Mouse (Mus musculus): Measurements from ENCODE around the gene Irf2bp1. TPM values are rescaled to one million over a fixed set of nuclear protein-coding genes. Genes with fewer than 3 reads are reported as not detected.

The Irf2bp1 gene
- total RNA-seq, 2 experiments from 2014 or later = 3.3 to 4.6 TPM

Other genes with a start within 250 kb of the Irf2bp1 start
- not detected in 2 replicates for gene Psg19, start 205.5 kb upstream of the Irf2bp1 start, total RNA-seq (2015; ENCODE audit: low replicate concordance)
- not detected in 2 replicates for gene Psg19, start 205.5 kb upstream of the Irf2bp1 start, total RNA-seq (2017; ENCODE audit: low replicate concordance)
- not detected in 2 replicates for gene Psg17, start 182.4 kb upstream of the Irf2bp1 start, total RNA-seq (2015; ENCODE audit: low replicate concordance)
- gene Psg17, start 182.4 kb upstream of the Irf2bp1 start, total RNA-seq (2017; ENCODE audit: low replicate concordance) = not detected in 2 replicates
- gene Mill2, start 164.1 kb upstream of the Irf2bp1 start, total RNA-seq (2015; ENCODE audit: low replicate concordance) = 2.9 TPM in 1 of 2 replicates, not detected in the other
- gene Mill2, start 164.1 kb upstream of the Irf2bp1 start, total RNA-seq (2017; ENCODE audit: low replicate concordance) = not detected in 2 replicates
- 151 and 220 TPM in 2 replicates for gene Pglyrp1, start 132.7 kb upstream of the Irf2bp1 start, total RNA-seq (2015; ENCODE audit: low replicate concordance)
- 10.8 and 18.9 TPM in 2 replicates for gene Pglyrp1, start 132.7 kb upstream of the Irf2bp1 start, total RNA-seq (2017; ENCODE audit: low replicate concordance)
- 10.1 and 19.8 TPM in 2 replicates for gene Ccdc61, start 93.6 kb upstream of the Irf2bp1 start, total RNA-seq (2015; ENCODE audit: low replicate concordance)
- gene Ccdc61, start 93.6 kb upstream of the Irf2bp1 start, total RNA-seq (2017; ENCODE audit: low replicate concordance) = 1.7 and 4.6 TPM in 2 replicates
- not detected in 2 replicates for gene Nova2, start 78.2 kb upstream of the Irf2bp1 start, total RNA-seq (2015; ENCODE audit: low replicate concordance)
- not detected in 2 replicates for gene Nova2, start 78.2 kb upstream of the Irf2bp1 start, total RNA-seq (2017; ENCODE audit: low replicate concordance)
- gene Nanos2, start 16.6 kb upstream of the Irf2bp1 start, total RNA-seq (2015; ENCODE audit: low replicate concordance) = not detected in 2 replicates
- not detected in 2 replicates for gene Nanos2, start 16.6 kb upstream of the Irf2bp1 start, total RNA-seq (2017; ENCODE audit: low replicate concordance)
- not detected in 2 replicates for gene Mypop, start 12.8 kb upstream of the Irf2bp1 start, total RNA-seq (2015; ENCODE audit: low replicate concordance)
- gene Mypop, start 12.8 kb upstream of the Irf2bp1 start, total RNA-seq (2017; ENCODE audit: low replicate concordance) = not detected in 2 replicates
- gene Foxa3, start 19.5 kb downstream of the Irf2bp1 start, total RNA-seq (2015; ENCODE audit: low replicate concordance) = not detected in 2 replicates
- gene Foxa3, start 19.5 kb downstream of the Irf2bp1 start, total RNA-seq (2017; ENCODE audit: low replicate concordance) = not detected in 2 replicates
- 42.8 and 51.5 TPM in 2 replicates for gene Sympk, start 20.3 kb downstream of the Irf2bp1 start, total RNA-seq (2015; ENCODE audit: low replicate concordance)
- gene Sympk, start 20.3 kb downstream of the Irf2bp1 start, total RNA-seq (2017; ENCODE audit: low replicate concordance) = 37.7 and 52.8 TPM in 2 replicates
- not detected in 2 replicates for gene Rsph6a, start 50.6 kb downstream of the Irf2bp1 start, total RNA-seq (2015; ENCODE audit: low replicate concordance)
- not detected in 2 replicates for gene Rsph6a, start 50.6 kb downstream of the Irf2bp1 start, total RNA-seq (2017; ENCODE audit: low replicate concordance)
- gene Dmwd, start 72.2 kb downstream of the Irf2bp1 start, total RNA-seq (2015; ENCODE audit: low replicate concordance) = 17.7 and 33.1 TPM in 2 replicates
- gene Dmwd, start 72.2 kb downstream of the Irf2bp1 start, total RNA-seq (2017; ENCODE audit: low replicate concordance) = 13.1 and 19.4 TPM in 2 replicates
- 15.9 and 18.4 TPM in 2 replicates for gene Dmpk, start 79.8 kb downstream of the Irf2bp1 start, total RNA-seq (2015; ENCODE audit: low replicate concordance)
- gene Dmpk, start 79.8 kb downstream of the Irf2bp1 start, total RNA-seq (2017; ENCODE audit: low replicate concordance) = 4.2 and 5.0 TPM in 2 replicates
- gene Six5, start 90.5 kb downstream of the Irf2bp1 start, total RNA-seq (2015; ENCODE audit: low replicate concordance) = not detected in 2 replicates
- gene Six5, start 90.5 kb downstream of the Irf2bp1 start, total RNA-seq (2017; ENCODE audit: low replicate concordance) = 0.13 TPM in 1 of 2 replicates, not detected in the other
- gene Gm4969, start 114.3 kb downstream of the Irf2bp1 start, total RNA-seq (2015; ENCODE audit: low replicate concordance) = not detected in 2 replicates
- not detected in 2 replicates for gene Gm4969, start 114.3 kb downstream of the Irf2bp1 start, total RNA-seq (2017; ENCODE audit: low replicate concordance)
- 4.7 and 5.0 TPM in 2 replicates for gene Fbxo46, start 115.8 kb downstream of the Irf2bp1 start, total RNA-seq (2015; ENCODE audit: low replicate concordance)
- 6.3 and 7.3 TPM in 2 replicates for gene Fbxo46, start 115.8 kb downstream of the Irf2bp1 start, total RNA-seq (2017; ENCODE audit: low replicate concordance)
- 2.5 and 2.9 TPM in 2 replicates for gene Qpctl, start 145.2 kb downstream of the Irf2bp1 start, total RNA-seq (2015; ENCODE audit: low replicate concordance)
- gene Qpctl, start 145.2 kb downstream of the Irf2bp1 start, total RNA-seq (2017; ENCODE audit: low replicate concordance) = 1.9 TPM in 2 replicates
- 15.5 and 22.0 TPM in 2 replicates for gene Snrpd2, start 145.7 kb downstream of the Irf2bp1 start, total RNA-seq (2015; ENCODE audit: low replicate concordance)
- gene Snrpd2, start 145.7 kb downstream of the Irf2bp1 start, total RNA-seq (2017; ENCODE audit: low replicate concordance) = 5.4 and 15.7 TPM in 2 replicates
- gene Gipr, start 162.1 kb downstream of the Irf2bp1 start, total RNA-seq (2015; ENCODE audit: low replicate concordance) = not detected in 2 replicates
- not detected in 2 replicates for gene Gipr, start 162.1 kb downstream of the Irf2bp1 start, total RNA-seq (2017; ENCODE audit: low replicate concordance)
- 2.5 TPM in 1 of 2 replicates, not detected in the other for gene Eml2, start 172.4 kb downstream of the Irf2bp1 start, total RNA-seq (2015; ENCODE audit: low replicate concordance)
- gene Eml2, start 172.4 kb downstream of the Irf2bp1 start, total RNA-seq (2017; ENCODE audit: low replicate concordance) = 1.3 TPM in 1 of 2 replicates, not detected in the other
- not detected in 2 replicates for gene Gpr4, start 208.5 kb downstream of the Irf2bp1 start, total RNA-seq (2015; ENCODE audit: low replicate concordance)
- gene Gpr4, start 208.5 kb downstream of the Irf2bp1 start, total RNA-seq (2017; ENCODE audit: low replicate concordance) = not detected in 2 replicates
- 19.8 and 25.6 TPM in 2 replicates for gene Opa3, start 224.3 kb downstream of the Irf2bp1 start, total RNA-seq (2015; ENCODE audit: low replicate concordance)
- gene Opa3, start 224.3 kb downstream of the Irf2bp1 start, total RNA-seq (2017; ENCODE audit: low replicate concordance) = 20.0 and 22.7 TPM in 2 replicates